Mouse (Mus musculus) heart, embryonic 16.5 days (tissue): ENCODE results near the gene Calm2. TPM values are rescaled to one million over a fixed set of nuclear protein-coding genes. Genes with fewer than 3 reads are reported as not detected.

Source experiments
- ATAC-seq: fragments of 200-750 bp; cut with Nextera tagmentation; replicated peaks from 2 replicates; pipeline ENCODE4 v1.8.0; 2017; ENCODE audit warnings: moderate number of reproducible peaks; ENCODE audit not compliant: insufficient read depth, low FRiP score; ENCODE audit errors: extremely low read depth
- H3K27ac ChIP-seq: fragments of 300-500 bp; sonication (generic); 2 replicates; pipeline ENCODE4 v1.5.1; 2014; ENCODE audit warnings: mild to moderate bottlenecking, low read length, control low read depth, moderate library complexity
- H3K27me3 ChIP-seq: fragments of 300-500 bp; sonication (generic); 2 replicates; pipeline ENCODE4 v1.6.1; 2014; ENCODE audit warnings: low read length, mixed read lengths; ENCODE audit not compliant: control insufficient read depth, insufficient read depth
- H3K36me3 ChIP-seq: fragments of 300-500 bp; sonication (generic); 2 replicates; pipeline ENCODE4 v1.6.1; 2014; ENCODE audit not compliant: control insufficient read depth, insufficient read depth
- H3K4me1 ChIP-seq: fragments of 300-500 bp; sonication (generic); 2 replicates; pipeline ENCODE4 v1.6.1; 2014; ENCODE audit warnings: low read length, mixed read lengths; ENCODE audit not compliant: control insufficient read depth, insufficient read depth
- H3K4me2 ChIP-seq: fragments of 300-500 bp; sonication (generic); 2 replicates; pipeline ENCODE4 v1.6.1; 2014; ENCODE audit warnings: low read depth, mild to moderate bottlenecking, control low read depth, low read length
- H3K4me3 ChIP-seq: fragments of 300-500 bp; sonication (generic); 2 replicates; pipeline ENCODE4 v1.5.1; 2014; ENCODE audit warnings: mild to moderate bottlenecking, control low read depth, low read length
- H3K9ac ChIP-seq: fragments of 300-500 bp; sonication (generic); 2 replicates; pipeline ENCODE4 v1.6.1; 2014; ENCODE audit warnings: low read length, control low read depth
- H3K9me3 ChIP-seq: fragments of 300-500 bp; sonication (generic); replicated peaks from 2 replicates; pipeline ENCODE4 v1.6.1; 2016; ENCODE audit warnings: low read length; ENCODE audit not compliant: control insufficient read depth
- WGBS: fragments of 180-500 bp; shearing (Covaris S2); extraction: QIAGEN DNeasy Blood & Tissue Kit; methylation state at CpG from one replicate; pipeline ENCODE4 v1.1.7; 2014; 5-methylcytosine and 5-hydroxymethylcytosine counted together
- polyA plus RNA-seq: library from polyadenylated mRNA; unstranded; fragments of >200 nt; fragmentation: Nextera tagmentation; extraction: Ambion mirVana; gene quantifications from 2 replicates; pipeline ENCODE4 v1.2.1, GENCODE M21; 2015

Calm2 gene
- polyA plus RNA-seq, result 540 and 580 TPM in 2 replicates

- H3K9me3 ChIP-seq, result no peaks in the 10 kb centered on the region
- H3K4me3 ChIP-seq, result peak within 1 kb of the TSS; percentile 92
- peak within 1 kb of the TSS; percentile 83 for H3K4me2 ChIP-seq
- under 1% methylated on average over 64 of the region's 69 CpGs for WGBS
- no peaks in the 10 kb centered on the region for H3K27me3 ChIP-seq
- H3K36me3 ChIP-seq, result no peaks in the 10 kb centered on the region
- H3K4me1 ChIP-seq, result peaks cover 24% of the 10 kb centered on the region
- peak within 1 kb of the TSS; percentile 99 for H3K27ac ChIP-seq
- H3K9ac ChIP-seq, result peak within 1 kb of the TSS; percentile 99
- peak; percentile 91 for ATAC-seq
Observed at GRCm38 (mm10) chr17:87446767-87447611, at the start of gene Calm2. Gene Calm2, minus strand, starts transcription at chr17:87446935.

- 0 out of 2 replicates have a peak, but pooled peaks cover 1% of the 10 kb centered on the region for H3K27me3 ChIP-seq
- no peak overlapping the region for H3K9ac ChIP-seq
- H3K9me3 ChIP-seq, result no peaks in the 10 kb centered on the region
- H3K36me3 ChIP-seq, result no peaks in the 10 kb centered on the region
- no peak overlapping the region for H3K4me2 ChIP-seq
- no peak for ATAC-seq
- H3K4me3 ChIP-seq, result no peak overlapping the region
- H3K27ac ChIP-seq, result no peak overlapping the region
- H3K4me1 ChIP-seq, result 0 out of 2 replicates have a peak, but pooled peaks cover 3% of the 10 kb centered on the region
- WGBS, result 94% methylated on average over 4 of the region's 4 CpGs
Observed at GRCm38 (mm10) chr17:87495504-87495903, 48.8 kb upstream of the Calm2 start.

- peaks cover 6% of the 10 kb centered on the region; the same call in 1 of the 2 replicates for H3K4me1 ChIP-seq
- no peak overlapping the region for H3K9ac ChIP-seq
- no peaks in the 10 kb centered on the region for H3K36me3 ChIP-seq
- no peaks in the 10 kb centered on the region for H3K9me3 ChIP-seq
- 91% methylated on average over 4 of the region's 4 CpGs for WGBS
- H3K27me3 ChIP-seq, result no peaks in the 10 kb centered on the region
- H3K4me3 ChIP-seq, result no peak overlapping the region
- ATAC-seq, result no peak
- H3K4me2 ChIP-seq, result no peak overlapping the region
- H3K27ac ChIP-seq, result no peak overlapping the region
Observed at GRCm38 (mm10) chr17:87494310-87494709, 47.6 kb upstream of the Calm2 start.

GRCm38 (mm10) chr17:87492286-87492685, 45.6 kb upstream of the Calm2 start:
- WGBS, result 68% methylated on average over 4 of the region's 4 CpGs
- ATAC-seq, result no peak

GRCm38 (mm10) chr17:87490295-87490694, 43.6 kb upstream of the Calm2 start:
- H3K36me3 ChIP-seq, result no peaks in the 10 kb centered on the region
- no peaks in the 10 kb centered on the region for H3K27me3 ChIP-seq
- no peak overlapping the region for H3K9ac ChIP-seq
- H3K4me3 ChIP-seq, result no peak overlapping the region
- H3K4me2 ChIP-seq, result no peak overlapping the region
- ATAC-seq, result no peak
- 25% methylated on average over 6 of the region's 6 CpGs for WGBS
- H3K4me1 ChIP-seq, result peaks cover 6% of the 10 kb centered on the region; the same call in 1 of the 2 replicates
- no peak overlapping the region for H3K27ac ChIP-seq
- 0 out of 2 replicates have a peak, but pooled peaks cover 4% of the 10 kb centered on the region for H3K9me3 ChIP-seq

More at GRCm38 (mm10) chr17:87492286-87492685, 45.6 kb upstream of the Calm2 start:
- Histone ChIP-seq H3K27me3 (no peaks in the 10 kb centered on the region), H3K27ac (no peak overlapping the region), H3K4me2 (no peak overlapping the region), H3K4me3 (no peak overlapping the region), H3K4me1 (peaks cover 6% of the 10 kb centered on the region; the same call in 1 of the 2 replicates), H3K9me3 (no peaks in the 10 kb centered on the region), H3K36me3 (no peaks in the 10 kb centered on the region), H3K9ac (no peak overlapping the region)

GRCm38 (mm10) chr17:87485751-87486150, 39.0 kb upstream of the Calm2 start:
- Histone ChIP-seq H3K9ac (no peak overlapping the region), H3K27ac (no peak overlapping the region), H3K36me3 (no peaks in the 10 kb centered on the region), H3K4me1 (peaks cover 5% of the 10 kb centered on the region; the same call in 1 of the 2 replicates), H3K27me3 (no peaks in the 10 kb centered on the region), H3K9me3 (0 out of 2 replicates have a peak, but pooled peaks cover 4% of the 10 kb centered on the region), H3K4me2 (no peak overlapping the region), H3K4me3 (no peak overlapping the region)
- 87% methylated on average over 5 of the region's 5 CpGs for WGBS
- no peak for ATAC-seq

GRCm38 (mm10) chr17:87482867-87483266, 36.1 kb upstream of the Calm2 start:
- no peak overlapping the region for H3K4me2 ChIP-seq
- no peak overlapping the region for H3K4me3 ChIP-seq
- WGBS, result 59% methylated on average over 3 of the region's 3 CpGs
- H3K27ac ChIP-seq, result no peak overlapping the region
- H3K9me3 ChIP-seq, result 0 out of 2 replicates have a peak, but pooled peaks cover 4% of the 10 kb centered on the region
- H3K27me3 ChIP-seq, result no peaks in the 10 kb centered on the region
- no peak for ATAC-seq
- no peaks in the 10 kb centered on the region for H3K36me3 ChIP-seq
- 0 out of 2 replicates have a peak, but pooled peaks cover 2% of the 10 kb centered on the region for H3K4me1 ChIP-seq
- H3K9ac ChIP-seq, result no peak overlapping the region

- no peaks in the 10 kb centered on the region for H3K36me3 ChIP-seq
- H3K27ac ChIP-seq, result peak overlapping the region; percentile 1; the same call in 1 of the 2 replicates
Observed at GRCm38 (mm10) chr17:87478569-87478968, 31.8 kb upstream of the Calm2 start.

GRCm38 (mm10) chr17:87477611-87478010, 30.9 kb upstream of the Calm2 start:
- H3K4me2 ChIP-seq, result no peak overlapping the region
- ATAC-seq, result no peak
- H3K4me3 ChIP-seq, result no peak overlapping the region
- peaks cover 19% of the 10 kb centered on the region for H3K4me1 ChIP-seq
- no peak overlapping the region for H3K9ac ChIP-seq
- WGBS, result 53% methylated on average over 16 of the region's 16 CpGs
- H3K36me3 ChIP-seq, result no peaks in the 10 kb centered on the region
- H3K27ac ChIP-seq, result no peak overlapping the region
- H3K9me3 ChIP-seq, result no peaks in the 10 kb centered on the region
- no peaks in the 10 kb centered on the region for H3K27me3 ChIP-seq

More at GRCm38 (mm10) chr17:87478569-87478968, 31.8 kb upstream of the Calm2 start:
- H3K4me3 ChIP-seq, result no peak overlapping the region
- no peaks in the 10 kb centered on the region for H3K9me3 ChIP-seq
- ATAC-seq, result no peak
- H3K4me2 ChIP-seq, result no peak overlapping the region
- 71% methylated on average over 9 of the region's 9 CpGs for WGBS
- H3K4me1 ChIP-seq, result peaks cover 13% of the 10 kb centered on the region
- H3K9ac ChIP-seq, result no peak overlapping the region
- no peaks in the 10 kb centered on the region for H3K27me3 ChIP-seq
